Mouse (Mus musculus) fat pad, adult 2 months (tissue): ENCODE results near the gene Cyp2b9.
"Not testable (repeated sequence)": the region's sequence is repeated elsewhere in the genome, so short reads cannot be mapped to it uniquely, and the experiment has no call there.

Experiments used
- DNase-seq: peaks from one replicate; pipeline ENCODE4 v3.0.0-alpha.2; 2011; ENCODE audit warnings: low read depth, low spot score; ENCODE audit errors: extremely low read depth

The Cyp2b9 gene

DNA sequence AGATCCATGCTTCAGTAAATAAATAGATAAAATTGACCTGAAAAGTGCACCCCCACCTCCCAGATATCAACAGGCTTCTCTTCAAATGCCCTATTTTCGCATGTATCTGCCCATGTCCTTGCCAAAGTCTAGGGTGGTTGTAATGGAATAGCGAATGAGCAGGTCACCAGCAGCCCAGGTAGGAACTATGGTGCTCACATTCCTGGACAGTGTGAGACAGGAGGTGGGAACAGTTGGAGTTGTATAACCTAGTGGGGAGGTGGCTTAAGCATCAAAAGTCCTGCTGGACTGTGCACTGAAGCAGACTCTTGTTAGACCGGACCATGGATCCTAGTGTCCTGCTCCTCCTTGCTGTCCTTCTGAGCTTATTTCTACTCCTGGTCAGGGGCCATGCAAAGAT is at the start of gene Cyp2b9:
TSS of gene Cyp2b9 (plus strand) at position 301 of the 400 bp plus-strand sequence.
- not testable (repeated sequence) for DNase-seq

DNA sequence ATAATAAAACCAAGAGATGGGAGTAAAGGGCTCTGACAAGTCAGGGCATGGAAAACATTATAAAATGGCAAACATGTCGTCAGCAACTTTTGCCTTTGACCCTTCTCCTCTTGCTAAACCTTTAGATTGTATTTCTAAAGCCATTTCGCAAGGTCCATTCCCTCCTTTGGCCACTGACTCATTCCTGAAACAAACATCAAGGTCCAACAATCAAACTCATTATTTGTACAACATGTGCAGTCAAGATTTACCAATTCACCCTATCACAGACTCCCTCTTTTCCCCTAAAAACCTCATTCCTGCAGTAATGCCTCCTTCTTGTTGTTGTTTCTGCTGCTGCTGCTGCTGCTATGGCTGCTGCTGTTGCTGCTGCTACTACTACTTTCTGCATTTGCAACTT is 33.6 kb upstream of the Cyp2b9 start:
- DNase-seq, result not testable (repeated sequence)

DNA sequence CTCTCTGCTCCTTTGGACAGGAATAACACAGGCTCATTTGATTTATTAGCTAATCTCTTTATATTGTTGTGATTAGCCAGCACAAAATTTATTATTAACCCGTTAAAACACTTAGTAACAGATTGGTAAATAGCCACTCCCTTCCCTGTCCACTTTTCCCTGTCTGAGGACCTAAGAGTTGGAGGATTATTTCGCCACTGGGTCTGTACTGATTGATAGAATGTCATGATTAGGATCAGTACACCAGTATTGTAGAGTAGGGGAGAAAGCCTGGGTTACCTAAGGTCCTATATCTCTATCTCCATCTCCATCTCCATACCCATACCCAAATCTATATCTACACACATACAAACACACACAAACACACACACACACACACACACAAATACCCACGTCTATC is 29.6 kb upstream of the Cyp2b9 start:
- DNase-seq, result not testable (repeated sequence)

DNA sequence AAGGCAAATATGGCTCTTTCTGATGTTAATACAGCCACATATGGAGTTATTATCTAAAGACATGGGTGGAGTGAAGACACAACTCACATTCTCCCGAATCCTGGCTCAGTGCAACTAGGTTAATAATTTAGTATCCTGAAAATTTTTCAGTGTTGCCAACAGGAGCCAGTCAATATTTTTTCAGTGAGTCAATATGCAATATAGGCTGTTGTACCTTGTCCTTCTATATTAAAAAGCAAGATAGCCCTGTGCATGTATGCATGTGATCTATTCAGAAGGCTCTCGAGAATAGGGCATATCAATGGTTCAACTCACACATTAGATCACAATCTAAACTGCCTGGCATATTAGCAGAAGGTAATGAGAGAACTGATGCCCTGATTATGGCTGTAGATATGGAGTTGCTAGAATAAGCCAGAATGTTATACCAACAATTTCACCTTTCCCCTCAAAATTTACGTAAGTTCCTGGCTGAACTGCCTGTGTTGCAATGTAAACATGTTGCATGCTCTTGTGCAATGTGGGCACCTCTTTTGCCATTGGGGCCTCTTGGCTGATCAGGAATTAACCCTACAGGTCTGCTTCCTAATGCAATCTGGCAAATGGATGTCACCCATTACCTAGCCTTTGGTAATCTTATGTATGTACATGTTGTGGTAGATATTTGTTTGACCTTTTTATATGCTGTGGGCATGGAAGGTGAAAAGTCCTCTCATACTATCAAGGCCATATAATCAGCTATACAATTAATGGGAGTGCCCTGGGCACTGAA is 4.3 kb upstream of the Cyp2b9 start:
- peak; percentile 63 for DNase-seq

DNA sequence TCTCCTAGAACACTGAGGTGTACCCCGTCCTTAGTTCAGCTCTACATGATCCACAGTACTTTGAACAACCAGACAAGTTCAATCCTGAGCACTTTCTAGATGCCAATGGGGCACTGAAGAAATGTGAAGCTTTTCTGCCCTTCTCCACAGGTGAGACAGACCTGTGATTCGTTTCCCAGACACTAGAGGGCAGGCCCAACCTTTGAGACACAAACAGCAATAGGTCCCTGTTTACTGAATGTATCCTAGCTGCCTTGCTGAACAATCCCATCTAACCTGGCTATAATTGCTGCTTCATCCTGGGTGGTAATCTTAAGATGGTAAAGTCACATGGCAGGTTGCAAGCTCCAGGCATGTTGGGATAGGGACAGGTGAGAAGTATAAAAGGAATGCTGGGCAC is 27.9 kb downstream of the Cyp2b9 start:
- DNase-seq, result no peak

DNA sequence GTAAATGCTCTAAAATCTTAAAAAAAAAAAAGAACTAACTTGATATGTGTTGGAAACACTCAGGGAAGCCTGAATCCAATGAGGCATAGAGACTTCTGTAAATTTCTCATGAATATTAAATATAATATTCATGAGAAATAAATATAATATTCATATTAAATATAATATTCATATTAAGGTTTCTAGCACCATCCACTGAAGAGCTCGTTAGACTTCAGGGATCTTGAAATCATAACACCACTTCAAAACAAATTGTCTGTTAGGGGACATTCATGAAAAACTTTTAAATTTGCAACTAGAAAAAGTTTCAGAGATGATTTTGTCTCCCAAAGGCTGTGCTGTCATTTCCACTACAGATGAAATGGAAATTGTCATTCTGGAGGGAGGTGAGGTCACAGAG is 86.8 kb downstream of the Cyp2b9 start, which contains the start of gene Vmn1r184:
TSS of gene Vmn1r184 (plus strand) at position 301 of the 400 bp plus-strand sequence.
- not testable (repeated sequence) for DNase-seq
